Mouse (Mus musculus): ENCODE data around the gene Olfr1402. TPM values are rescaled to one million over a fixed set of nuclear protein-coding genes. Genes with fewer than 3 reads are reported as not detected.

The Olfr1402 gene
- polyA plus RNA-seq, 2 experiments = not detected

GRCm38 (mm10) chr3:97370382-97370781 lies 51.4 kb downstream of the Olfr1402 start:
- Histone ChIP-seq H3K4me3 (ENCODE audit: insufficient read depth in 1 of 2, low read depth in 2 of 2, low read length in 2 of 2) (no peak overlapping the region), H3K27me3 (ENCODE audit: control insufficient read depth, insufficient read depth, low read length) (no peaks in the 10 kb centered on the region), H3K9ac (replicated peaks) (no peak overlapping the region), H3K9me3 (ENCODE audit: control insufficient read depth, low read length) (no peaks in the 10 kb centered on the region), H3K27ac (no peak overlapping the region), H3K36me3 (replicated peaks; ENCODE audit: control insufficient read depth, insufficient read depth, low read depth) (no peaks in the 10 kb centered on the region), H3K4me2 (ENCODE audit: low read depth) (no peak overlapping the region), H3K4me1 (replicated peaks; ENCODE audit: control insufficient read depth in 2 of 2, insufficient read depth in 2 of 2, low read length in 1 of 2) (no peaks in the 10 kb centered on the region)
- ATAC-seq (ENCODE audit: insufficient read depth) (no peak), DNase-seq (ENCODE audit: low read depth in 3 of 3, low spot score in 3 of 3) (no peak)
- TF ChIP-seq EP300 (IDR thresholded peaks at IDR 0.05; ENCODE audit: low read depth) = no peak
- no peak for TF ChIP-seq CTCF (IDR thresholded peaks at IDR 0.05; ENCODE audit: low read depth)

GRCm38 (mm10) chr3:97363418-97364098 lies 58.3 kb downstream of the Olfr1402 start:
- no peak for TF ChIP-seq EP300 (IDR thresholded peaks at IDR 0.05; ENCODE audit: low read depth)
- TF ChIP-seq CTCF (IDR thresholded peaks at IDR 0.05; ENCODE audit: low read depth) = no peak
- H3K9me3 ChIP-seq (ENCODE audit: control insufficient read depth, low read length) = no peaks in the 10 kb centered on the region
- no peaks in the 10 kb centered on the region for H3K4me1 ChIP-seq (replicated peaks; ENCODE audit: control insufficient read depth in 2 of 2, insufficient read depth in 2 of 2, low read length in 1 of 2)
- H3K9ac ChIP-seq (replicated peaks) = no peak overlapping the region
- WGBS (ENCODE audit: insufficient replicate concordance) = 61% methylated on average over 3 of the region's 3 CpGs
- no peaks in the 10 kb centered on the region for H3K27me3 ChIP-seq (ENCODE audit: control insufficient read depth, insufficient read depth, low read length)
- DNase-seq (ENCODE audit: low read depth in 3 of 3, low spot score in 3 of 3) (no peak), ATAC-seq (ENCODE audit: insufficient read depth) (no peak)
- no peak overlapping the region for H3K27ac ChIP-seq
- H3K4me2 ChIP-seq (ENCODE audit: low read depth) = no peak overlapping the region
- H3K4me3 ChIP-seq (ENCODE audit: insufficient read depth in 1 of 2, low read depth in 2 of 2, low read length in 2 of 2) = no peak overlapping the region
- H3K36me3 ChIP-seq (replicated peaks; ENCODE audit: control insufficient read depth, insufficient read depth, low read depth) = no peaks in the 10 kb centered on the region

GRCm38 (mm10) chr3:97358448-97358847 lies 63.4 kb downstream of the Olfr1402 start:
- no peak overlapping the region for H3K4me2 ChIP-seq (ENCODE audit: low read depth)
- 52% methylated on average over 1 of the region's 1 CpGs for WGBS (ENCODE audit: insufficient replicate concordance)
- no peaks in the 10 kb centered on the region for H3K27me3 ChIP-seq (ENCODE audit: control insufficient read depth, insufficient read depth, low read length)
- no peaks in the 10 kb centered on the region for H3K9me3 ChIP-seq (ENCODE audit: control insufficient read depth, low read length)
- no peak overlapping the region for H3K27ac ChIP-seq
- no peak overlapping the region for H3K9ac ChIP-seq (replicated peaks)
- no peaks in the 10 kb centered on the region for H3K4me1 ChIP-seq (replicated peaks; ENCODE audit: control insufficient read depth in 2 of 2, insufficient read depth in 2 of 2, low read length in 1 of 2)
- no peak for DNase-seq (ENCODE audit: low read depth in 3 of 3, low spot score in 3 of 3)
- no peak overlapping the region for H3K4me3 ChIP-seq (ENCODE audit: insufficient read depth in 1 of 2, low read depth in 2 of 2, low read length in 2 of 2)
- TF ChIP-seq EP300 (IDR thresholded peaks at IDR 0.05; ENCODE audit: low read depth) (no peak), CTCF (IDR thresholded peaks at IDR 0.05; ENCODE audit: low read depth) (no peak)
- no peaks in the 10 kb centered on the region for H3K36me3 ChIP-seq (replicated peaks; ENCODE audit: control insufficient read depth, insufficient read depth, low read depth)
- ATAC-seq (ENCODE audit: insufficient read depth) = no peak

Other genes with a start within 250 kb of the Olfr1402 start
- gene Bcl9, start 124.1 kb downstream of the Olfr1402 start, polyA plus RNA-seq (2012; rRNA removed) = 1.6 and 1.7 TPM in 2 replicates
- 2.4 and 2.6 TPM in 2 replicates for gene Bcl9, start 124.1 kb downstream of the Olfr1402 start, polyA plus RNA-seq (2014; fragmentation: Nextera tagmentation; extraction: Ambion mirVana)
- 4.2 and 7.0 TPM in 2 replicates for gene Chd1l, start 188.2 kb upstream of the Olfr1402 start, polyA plus RNA-seq (2012; rRNA removed)
- gene Chd1l, start 188.2 kb upstream of the Olfr1402 start, polyA plus RNA-seq (2014; fragmentation: Nextera tagmentation; extraction: Ambion mirVana) = 10.3 and 11.6 TPM in 2 replicates
- 6.0 and 8.4 TPM in 2 replicates for gene Fmo5, start 206.8 kb upstream of the Olfr1402 start, polyA plus RNA-seq (2012; rRNA removed)
- 11.3 and 13.3 TPM in 2 replicates for gene Fmo5, start 206.8 kb upstream of the Olfr1402 start, polyA plus RNA-seq (2014; fragmentation: Nextera tagmentation; extraction: Ambion mirVana)
- 1.6 and 2.1 TPM in 2 replicates for gene Prkab2, start 236.2 kb upstream of the Olfr1402 start, polyA plus RNA-seq (2012; rRNA removed)
- 1.1 and 1.3 TPM in 2 replicates for gene Prkab2, start 236.2 kb upstream of the Olfr1402 start, polyA plus RNA-seq (2014; fragmentation: Nextera tagmentation; extraction: Ambion mirVana)